Mouse (Mus musculus) CD8-positive naive resting alpha-beta T cell, adult 2 months (primary cell): ENCODE results near the gene Ctnnb1.

ENCODE experiments used
- DNase-seq, 2 experiments: peaks; one replicate each; pipeline ENCODE4 v3.0.0; 2022; ENCODE audit warnings: low read depth in 2 of 2, low spot score in 2 of 2

Gene Ctnnb1

DNA sequence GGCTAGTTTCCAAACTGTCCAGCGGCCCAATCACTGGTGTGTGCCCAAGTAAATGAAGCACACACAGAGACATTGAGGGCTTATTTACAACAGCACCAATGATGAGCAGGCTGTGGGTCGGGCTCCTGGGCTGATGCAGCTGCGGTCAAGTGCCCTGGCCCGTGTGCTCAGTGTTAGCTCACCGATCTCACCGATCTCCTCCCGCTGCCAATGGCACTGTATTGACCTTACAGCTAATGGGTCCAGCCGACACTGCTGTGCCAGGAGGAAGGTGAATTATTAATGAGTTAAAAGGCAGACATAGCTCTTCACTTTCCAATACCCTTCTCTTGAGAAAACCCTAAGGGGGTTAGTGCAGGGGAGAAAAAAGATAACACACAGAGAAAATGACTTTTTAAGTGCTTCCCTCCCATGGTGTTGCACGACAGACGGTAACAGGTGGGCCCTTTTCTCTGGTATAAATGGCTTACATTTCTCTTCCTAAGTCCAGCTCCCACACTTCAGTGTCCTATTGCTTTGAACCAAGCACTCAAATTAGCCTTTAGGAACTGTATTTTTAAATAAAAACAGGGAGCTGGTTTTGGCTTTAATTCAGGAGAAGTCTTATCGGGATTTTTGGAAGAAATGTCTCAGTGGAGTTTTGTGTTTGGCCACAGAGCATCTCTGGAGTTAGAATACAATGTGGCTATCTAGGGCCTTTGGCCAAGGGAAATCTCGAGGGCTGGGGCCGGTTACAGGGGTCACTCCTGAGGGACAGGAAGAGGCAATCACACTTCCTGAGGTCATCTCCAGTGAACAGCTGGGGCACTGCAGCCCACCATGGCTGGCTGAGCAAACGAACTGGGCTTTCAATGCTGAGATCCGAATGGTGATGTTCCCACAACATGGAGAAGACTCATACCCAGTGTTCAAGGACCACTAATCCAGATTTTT lies 65.5 kb downstream of the Ctnnb1 start:
- DNase-seq, result no peak

DNA sequence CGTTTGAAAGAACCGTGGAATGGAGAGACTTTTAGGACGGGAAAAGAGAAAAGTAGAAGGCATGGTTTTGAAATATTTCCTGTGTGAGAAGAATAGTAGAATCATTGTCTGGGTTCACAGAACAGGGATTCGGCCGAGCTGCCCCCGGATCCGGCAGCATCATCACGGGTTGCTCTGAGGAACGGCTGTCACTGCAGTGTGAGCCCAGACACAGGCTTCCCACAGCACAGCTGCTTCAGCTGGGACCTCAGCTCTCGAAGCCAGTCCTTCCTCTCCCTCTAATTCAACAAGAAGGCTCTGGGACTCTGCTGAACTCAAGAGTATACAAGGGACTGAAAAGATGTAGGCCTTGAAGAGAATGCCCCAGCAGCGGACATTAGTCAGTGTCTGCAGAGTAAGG lies 69.7 kb downstream of the Ctnnb1 start:
- no peak for DNase-seq

DNA sequence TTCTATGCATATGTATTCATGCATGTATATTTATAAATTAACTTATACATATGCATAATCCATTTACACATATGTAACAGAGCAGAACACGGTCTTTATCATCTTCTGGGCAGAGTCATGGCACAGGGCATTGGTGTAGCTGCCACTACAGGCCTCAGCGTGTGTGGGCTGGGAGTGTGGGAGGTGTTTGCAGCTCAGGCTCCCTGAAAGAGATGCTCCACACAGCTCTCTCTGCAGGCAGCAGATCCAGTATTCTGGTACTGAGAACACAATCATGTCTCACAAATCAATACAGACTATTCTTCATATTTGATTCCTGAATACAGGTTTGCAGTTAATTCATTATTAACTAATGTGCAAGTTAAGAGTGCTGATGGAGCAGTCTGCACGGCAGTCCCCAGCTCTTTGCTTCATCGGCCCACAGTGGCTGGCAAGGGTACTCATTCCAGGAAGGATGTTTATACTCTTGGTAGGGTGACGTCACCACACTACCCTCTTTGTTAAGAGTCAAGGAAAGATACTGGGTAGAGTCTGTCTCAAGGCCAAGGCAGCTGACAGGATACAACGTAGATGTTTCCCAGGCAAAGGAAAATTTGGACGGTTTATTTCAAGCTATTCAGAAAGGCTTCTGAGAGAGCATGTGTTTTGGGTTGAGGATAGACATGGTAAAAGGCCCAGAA lies 71.8 kb downstream of the Ctnnb1 start:
- no peak for DNase-seq

DNA sequence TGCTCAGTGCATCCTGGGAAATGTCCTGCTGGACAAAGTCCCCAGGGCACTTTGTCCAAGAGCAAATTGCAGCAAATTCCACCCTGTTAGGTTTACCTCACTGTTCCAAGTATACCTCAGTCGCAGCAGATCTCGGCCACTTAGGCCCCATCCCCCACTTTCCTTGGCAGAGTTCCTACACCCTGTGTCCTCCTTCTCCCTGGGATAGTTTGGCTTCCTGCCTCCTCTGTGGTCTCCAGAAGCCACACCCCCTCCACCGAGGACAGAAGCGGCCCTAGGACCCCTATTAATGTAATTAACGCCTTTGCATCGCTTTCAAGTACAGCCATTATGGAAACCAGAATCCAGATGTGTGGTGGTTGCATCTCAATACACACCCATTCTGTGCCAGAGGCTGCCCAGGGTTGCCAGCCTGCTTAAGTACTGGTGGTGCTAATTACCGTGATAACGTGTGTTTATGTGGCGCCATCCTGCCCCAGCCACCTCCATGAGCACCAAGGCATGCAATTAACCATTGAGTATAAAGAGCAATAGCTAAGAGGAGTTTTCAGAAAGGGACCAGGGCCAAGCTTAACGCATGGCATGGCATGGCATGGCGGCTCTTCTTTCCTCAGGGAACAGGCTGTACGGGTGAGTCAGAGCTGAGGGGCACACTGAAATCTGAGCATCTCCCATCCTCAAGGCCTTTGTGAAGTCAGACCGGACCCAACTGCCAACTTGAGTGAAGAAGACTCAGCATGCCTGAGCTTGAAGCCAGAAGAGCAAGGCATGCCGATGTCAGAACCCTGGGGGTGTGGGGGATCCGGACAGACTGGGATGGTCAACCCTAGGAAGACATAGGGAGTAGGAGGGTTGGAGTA lies 72.9 kb downstream of the Ctnnb1 start:
- DNase-seq, result no peak

DNA sequence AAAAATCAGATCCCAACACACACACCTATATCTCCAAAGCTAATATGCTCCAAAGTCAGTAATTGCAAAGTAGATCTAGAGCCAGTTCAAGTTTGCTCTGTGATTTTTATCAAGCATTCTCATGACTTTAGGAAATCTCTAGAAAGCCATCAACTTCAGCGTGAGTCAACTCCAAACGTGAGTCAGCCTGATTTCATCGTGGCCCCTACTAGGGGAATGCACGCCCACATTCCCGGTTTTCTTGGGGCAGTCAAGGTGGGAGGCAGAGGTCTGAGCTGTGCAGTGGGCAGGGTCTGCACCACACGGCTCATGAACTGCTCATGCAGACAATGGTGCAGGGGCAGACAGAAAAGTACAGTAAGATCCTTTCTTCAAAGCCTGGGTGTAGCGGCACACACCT lies 76.9 kb downstream of the Ctnnb1 start:
- no peak for DNase-seq
